Mouse (Mus musculus) lung, embryonic 14.5 days (tissue): ENCODE data around the gene Olfr364-ps1. TPM values are rescaled to one million over a fixed set of nuclear protein-coding genes. Genes with fewer than 3 reads are reported as not detected.

Experiments
- ATAC-seq: fragments of 200-750 bp; cut with Nextera tagmentation; 2 replicates; pipeline ENCODE4 v1.8.0; 2017; ENCODE audit warnings: mild to moderate bottlenecking, moderate TSS enrichment, moderate library complexity; ENCODE audit not compliant: insufficient read depth
- DNase-seq: peaks from one replicate; pipeline ENCODE4 v3.0.0-alpha.2; 2015
- H3K27ac ChIP-seq: fragments of 300-500 bp; sonication (generic); 2 replicates; pipeline ENCODE4 v1.5.1; 2014; ENCODE audit warnings: low read depth, mild to moderate bottlenecking, moderate library complexity
- H3K27me3 ChIP-seq: fragments of 300-500 bp; sonication (generic); 2 replicates; pipeline ENCODE4 v1.6.1; 2014; ENCODE audit warnings: low read length, control low read depth; ENCODE audit not compliant: insufficient read depth
- H3K36me3 ChIP-seq: fragments of 300-500 bp; sonication (generic); 2 replicates; pipeline ENCODE4 v1.6.1; 2014; ENCODE audit warnings: control low read depth; ENCODE audit not compliant: insufficient read depth
- H3K4me1 ChIP-seq: fragments of 300-500 bp; sonication (generic); 2 replicates; pipeline ENCODE4 v1.6.1; 2014; ENCODE audit warnings: antibody characterized with exemption, control low read depth; ENCODE audit not compliant: insufficient read depth
- H3K4me2 ChIP-seq: fragments of 300-500 bp; sonication (generic); 2 replicates; pipeline ENCODE4 v1.6.1; 2014; ENCODE audit warnings: mild to moderate bottlenecking
- H3K4me3 ChIP-seq: fragments of 300-500 bp; sonication (generic); 2 replicates; pipeline ENCODE4 v1.5.1; 2014; ENCODE audit warnings: low read depth, low read length
- H3K9ac ChIP-seq: fragments of 300-500 bp; sonication (generic); 2 replicates; pipeline ENCODE4 v1.6.1; 2014
- H3K9me3 ChIP-seq: fragments of 300-500 bp; sonication (generic); 2 replicates; pipeline ENCODE4 v1.6.1; 2016; ENCODE audit warnings: low read depth, low read length, control low read depth
- CTCF ChIP-seq: IDR thresholded peaks from 2 replicates; pipeline ENCODE4 v1.5.1; 2016; ENCODE audit warnings: antibody characterized with exemption, low read depth
- WGBS: fragments of 180-500 bp; shearing (Covaris S2); extraction: QIAGEN DNeasy Blood & Tissue Kit; methylation state at CpG from one replicate; pipeline ENCODE4 v1.1.7; 2014; 5-methylcytosine and 5-hydroxymethylcytosine counted together
- polyA plus RNA-seq: library from polyadenylated mRNA; unstranded; fragments of >200 nt; fragmentation: Nextera tagmentation; extraction: Ambion mirVana; gene quantifications from 2 replicates; pipeline ENCODE4 v1.2.1, GENCODE M21; 2014

Olfr364-ps1 gene
- not detected in 2 replicates for polyA plus RNA-seq

DNA sequence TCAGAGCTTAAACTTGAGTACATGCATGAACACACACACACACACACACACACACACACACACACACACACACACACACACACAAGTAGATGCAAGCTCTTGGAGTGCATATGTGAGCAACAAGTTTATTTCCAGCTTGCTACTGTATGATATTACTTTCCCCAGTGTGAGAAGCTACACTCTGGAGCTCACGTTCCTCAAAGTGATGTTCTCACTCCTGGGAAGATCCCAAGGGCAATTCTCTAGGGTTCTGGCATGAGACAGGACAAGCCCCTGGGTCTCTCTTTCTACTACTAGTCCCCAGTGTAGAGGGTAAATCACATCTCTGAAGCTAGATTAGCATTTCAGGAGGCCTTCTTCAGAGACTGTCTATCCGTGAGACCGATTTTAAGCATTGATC is at the start of gene Olfr364-ps1:
Olfr364-ps1 (plus strand) TSS at position 301 of the 400 bp plus-strand sequence.
- Histone ChIP-seq H3K9ac (no peak within 1 kb of the TSS), H3K4me2 (no peak within 1 kb of the TSS), H3K36me3 (no peaks in the 10 kb centered on the region), H3K4me3 (no peak within 1 kb of the TSS), H3K27me3 (no peaks in the 10 kb centered on the region), H3K27ac (no peak within 1 kb of the TSS), H3K4me1 (no peaks in the 10 kb centered on the region), H3K9me3 (no peaks in the 10 kb centered on the region)
- ATAC-seq = no peak
- no peak for TF ChIP-seq CTCF
- WGBS = 79% methylated on average over 3 of the region's 3 CpGs
- DNase-seq = no peak

- no peaks in the 10 kb centered on the region for H3K36me3 ChIP-seq
- no peaks in the 10 kb centered on the region for H3K27me3 ChIP-seq
- no peak within 1 kb of the TSS for H3K4me3 ChIP-seq
- DNase-seq (no peak), ATAC-seq (no peak)
- no peaks in the 10 kb centered on the region for H3K4me1 ChIP-seq
- 90% methylated on average over 1 of the region's 1 CpGs for WGBS
- TF ChIP-seq CTCF = no peak
- no peak within 1 kb of the TSS for H3K27ac ChIP-seq
- no peak within 1 kb of the TSS for H3K4me2 ChIP-seq
- H3K9ac ChIP-seq = no peak within 1 kb of the TSS
- no peaks in the 10 kb centered on the region for H3K9me3 ChIP-seq
These were observed 21.3 kb upstream of the Olfr364-ps1 start, which contains the start of gene Olfr362 for GRCm38 (mm10) chr2:37117810-37118209. TSS of gene Olfr362 (minus strand) at chr2:37117910.

DNA sequence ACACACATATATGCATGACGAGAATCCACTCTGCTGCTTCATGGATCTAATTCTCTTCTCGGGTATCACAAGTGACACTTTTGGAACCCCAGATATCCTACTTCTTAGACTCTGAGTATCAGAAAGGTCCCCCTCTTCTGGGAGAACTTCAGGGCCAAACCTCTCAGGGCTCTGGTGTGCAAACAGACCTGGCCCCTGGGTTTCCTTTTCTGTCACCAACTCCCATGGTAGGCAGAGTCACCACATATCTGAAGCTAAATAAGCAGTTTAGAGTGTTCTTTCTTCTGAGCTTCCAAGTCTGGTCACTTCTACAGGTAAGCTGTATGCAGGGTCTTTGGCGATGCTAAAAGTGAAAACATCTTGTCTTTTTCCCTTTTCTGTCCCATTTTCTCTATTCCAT is 48.8 kb downstream of the Olfr364-ps1 start, which contains the start of gene Olfr365:
Olfr365 (plus strand) TSS at position 301 of the 400 bp plus-strand sequence.
- no peak for TF ChIP-seq CTCF
- no peaks in the 10 kb centered on the region for H3K36me3 ChIP-seq
- 72% methylated on average over 3 of the region's 3 CpGs for WGBS
- H3K9me3 ChIP-seq = no peaks in the 10 kb centered on the region; the same call in 1 of the 2 replicates
- no peak within 1 kb of the TSS for H3K4me2 ChIP-seq
- H3K4me3 ChIP-seq = no peak within 1 kb of the TSS
- no peak for DNase-seq
- H3K4me1 ChIP-seq = no peaks in the 10 kb centered on the region
- H3K27ac ChIP-seq = no peak within 1 kb of the TSS
- no peaks in the 10 kb centered on the region for H3K27me3 ChIP-seq
- no peak within 1 kb of the TSS for H3K9ac ChIP-seq
- no peak for ATAC-seq

Other genes starting within 250 kb of the Olfr364-ps1 start
- gene Olfr353, start 246.4 kb upstream of the Olfr364-ps1 start, polyA plus RNA-seq = not detected in 2 replicates
- not detected in 2 replicates for gene Olfr354, start 233.6 kb upstream of the Olfr364-ps1 start, polyA plus RNA-seq
- not detected in 2 replicates for gene Olfr355, start 210.4 kb upstream of the Olfr364-ps1 start, polyA plus RNA-seq
- gene Olfr356, start 202.2 kb upstream of the Olfr364-ps1 start, polyA plus RNA-seq = not detected in 2 replicates
- not detected in 2 replicates for gene Olfr357, start 145.5 kb upstream of the Olfr364-ps1 start, polyA plus RNA-seq
- not detected in 2 replicates for gene Olfr358, start 130.0 kb upstream of the Olfr364-ps1 start, polyA plus RNA-seq
- gene Olfr360, start 73.6 kb upstream of the Olfr364-ps1 start, polyA plus RNA-seq = not detected in 2 replicates
- gene Olfr361, start 50.0 kb upstream of the Olfr364-ps1 start, polyA plus RNA-seq = not detected in 2 replicates
- not detected in 2 replicates for gene Olfr362, start 21.4 kb upstream of the Olfr364-ps1 start, polyA plus RNA-seq
- not detected in 2 replicates for gene Olfr365, start 48.9 kb downstream of the Olfr364-ps1 start, polyA plus RNA-seq
- gene Olfr366, start 72.3 kb downstream of the Olfr364-ps1 start, polyA plus RNA-seq = not detected in 2 replicates
- not detected in 2 replicates for gene Olfr368, start 187.2 kb downstream of the Olfr364-ps1 start, polyA plus RNA-seq
- 47.1 and 52.5 TPM in 2 replicates for gene Pdcl, start 220.0 kb downstream of the Olfr364-ps1 start, polyA plus RNA-seq